ENCODE assay signal across 8 mouse cellular contexts in genomic region chr2:32084872-32085199, GRCm38 (mm10). TPM values are rescaled to one million over a fixed set of nuclear protein-coding genes. Genes with fewer than 3 reads are reported as not detected.
A peak's percentile ranks its signal among the peaks of the same experiment; 100 is the strongest.
DNase-seq lines count a peak whose midpoint lies in the region; ATAC-seq and TF ChIP-seq lines count a peak whose summit lies in the region.

No protein-coding gene starts in this region.

- no peak for ATAC-seq in lung, embryonic 14.5 days (ENCODE audit: insufficient read depth)
- ATAC-seq in forebrain, embryonic 12.5 days (ENCODE audit: low FRiP score): peak; percentile 44
- ATAC-seq in limb, embryonic 14.5 days (ENCODE audit: low FRiP score, low read depth): no peak
- ATAC-seq in stomach, embryonic 14.5 days (ENCODE audit: insufficient number of reproducible peaks, insufficient read depth, low FRiP score, low read depth): no peak
- ATAC-seq in activated CD4-positive, CD25-positive, alpha-beta regulatory T cell, adult 4 months: no peak

- 24% methylated on average over 2 of the region's 2 CpGs for WGBS in lung, embryonic 14.5 days
- 14% methylated on average over 2 of the region's 2 CpGs for WGBS in forebrain, embryonic 12.5 days
- WGBS in limb, embryonic 14.5 days: 21% methylated on average over 2 of the region's 2 CpGs
- 20% methylated on average over 2 of the region's 2 CpGs for WGBS in stomach, embryonic 14.5 days

- H3K36me3 ChIP-seq in lung, embryonic 14.5 days (ENCODE audit: insufficient read depth): no peaks in the 10 kb centered on the region
- H3K36me3 ChIP-seq in forebrain, embryonic 12.5 days (replicated peaks): no peaks in the 10 kb centered on the region
- H3K36me3 ChIP-seq in limb, embryonic 14.5 days (ENCODE audit: control insufficient read depth, insufficient read depth, low read length): no peaks in the 10 kb centered on the region
- no peaks in the 10 kb centered on the region for H3K36me3 ChIP-seq in stomach, embryonic 14.5 days (ENCODE audit: control insufficient read depth, insufficient read depth, low read length)

- peak overlapping the region; percentile 99 for H3K4me2 ChIP-seq in lung, embryonic 14.5 days
- peak overlapping the region; percentile 98 for H3K4me2 ChIP-seq in forebrain, embryonic 12.5 days
- H3K4me2 ChIP-seq in limb, embryonic 14.5 days (replicated peaks; ENCODE audit: low read depth, low read length, severe bottlenecking): peak overlapping the region; percentile 100
- H3K4me2 ChIP-seq in stomach, embryonic 14.5 days (replicated peaks; ENCODE audit: low read depth, low read length): peak overlapping the region; percentile 100

- peaks cover 58% of the 10 kb centered on the region for H3K27me3 ChIP-seq in lung, embryonic 14.5 days (ENCODE audit: insufficient read depth, low read length)
- peaks cover 92% of the 10 kb centered on the region for H3K27me3 ChIP-seq in forebrain, embryonic 12.5 days
- H3K27me3 ChIP-seq in limb, embryonic 14.5 days (ENCODE audit: control insufficient read depth, insufficient read depth, low read length): peaks cover 47% of the 10 kb centered on the region
- peaks cover 23% of the 10 kb centered on the region for H3K27me3 ChIP-seq in stomach, embryonic 14.5 days (ENCODE audit: control insufficient read depth, insufficient read depth, low read length)

- DNase-seq in lung, embryonic 14.5 days: no peak
- DNase-seq in lung, adult 18-20 months: no peak
- no peak for DNase-seq in limb, embryonic 14.5 days (ENCODE audit: low spot score)
- DNase-seq in urinary bladder, postnatal 36 days (ENCODE audit: low spot score in 2 of 2): no peak
- DNase-seq in kidney, postnatal 14 days: no peak

- peak overlapping the region; percentile 24; the same call in 1 of the 2 replicates for H3K27ac ChIP-seq in lung, embryonic 14.5 days (ENCODE audit: low read depth)
- H3K27ac ChIP-seq in forebrain, embryonic 12.5 days: no peak overlapping the region
- no peak overlapping the region for H3K27ac ChIP-seq in limb, embryonic 14.5 days (replicated peaks; ENCODE audit: low read depth, low read length)
- no peak overlapping the region for H3K27ac ChIP-seq in stomach, embryonic 14.5 days (ENCODE audit: low read length)

- H3K4me3 ChIP-seq in lung, embryonic 14.5 days (ENCODE audit: low read depth, low read length): peak overlapping the region; percentile 60
- H3K4me3 ChIP-seq in forebrain, embryonic 12.5 days (replicated peaks): peak overlapping the region; percentile 63
- peak overlapping the region; percentile 64 for H3K4me3 ChIP-seq in limb, embryonic 14.5 days (replicated peaks; ENCODE audit: low read length)
- peak overlapping the region; percentile 63 for H3K4me3 ChIP-seq in stomach, embryonic 14.5 days (ENCODE audit: low read depth, low read length)

- H3K9ac ChIP-seq in lung, embryonic 14.5 days: no peak overlapping the region
- H3K9ac ChIP-seq in forebrain, embryonic 12.5 days: no peak overlapping the region
- H3K9ac ChIP-seq in limb, embryonic 14.5 days (ENCODE audit: low read depth, low read length, severe bottlenecking): 0 out of 2 replicates have a peak overlapping the region, but pooled peaks have one; percentile 54
- H3K9ac ChIP-seq in stomach, embryonic 14.5 days (replicated peaks; ENCODE audit: low read depth, low read length): no peak overlapping the region

- no peak for TF ChIP-seq CTCF in lung, embryonic 14.5 days (IDR thresholded peaks at IDR 0.05; ENCODE audit: low read depth)

- no peak for TF ChIP-seq POLR2A in limb, embryonic 14.5 days (IDR thresholded peaks at IDR 0.05; ENCODE audit: borderline replicate concordance, extremely low read depth, insufficient read depth, insufficient read length)

- no peaks in the 10 kb centered on the region for H3K9me3 ChIP-seq in lung, embryonic 14.5 days (ENCODE audit: low read depth, low read length)
- H3K9me3 ChIP-seq in forebrain, embryonic 12.5 days: no peaks in the 10 kb centered on the region
- H3K9me3 ChIP-seq in limb, embryonic 14.5 days (ENCODE audit: control insufficient read depth, low read length): no peaks in the 10 kb centered on the region
- no peaks in the 10 kb centered on the region for H3K9me3 ChIP-seq in stomach, embryonic 14.5 days (ENCODE audit: control insufficient read depth, low read depth, low read length)

- 0 out of 2 replicates have a peak, but pooled peaks cover 3% of the 10 kb centered on the region for H3K4me1 ChIP-seq in lung, embryonic 14.5 days (ENCODE audit: insufficient read depth)
- H3K4me1 ChIP-seq in forebrain, embryonic 12.5 days: peaks cover 23% of the 10 kb centered on the region
- peaks cover 16% of the 10 kb centered on the region for H3K4me1 ChIP-seq in limb, embryonic 14.5 days (ENCODE audit: control insufficient read depth, insufficient read depth, low read length)
- peaks cover 12% of the 10 kb centered on the region for H3K4me1 ChIP-seq in stomach, embryonic 14.5 days (ENCODE audit: control insufficient read depth, insufficient read depth, low read length)

RNA-seq across cellular contexts. Expression of gene Fam78a, which starts 0.2 kb away (rescaled TPM):
- 4.5 and 4.9 TPM in 2 replicates for polyA plus RNA-seq in lung, embryonic 14.5 days (2014; fragmentation: Nextera tagmentation; extraction: Ambion mirVana)
- polyA plus RNA-seq in forebrain, embryonic 12.5 days (2016; fragmentation: Nextera tagmentation; extraction: Ambion mirVana): 0.67 and 0.88 TPM in 2 replicates
- 6.4 and 6.6 TPM in 2 replicates for polyA plus RNA-seq in limb, embryonic 14.5 days (2012; rRNA removed)
- 5.1 and 5.9 TPM in 2 replicates for polyA plus RNA-seq in limb, embryonic 14.5 days (2014; fragmentation: Nextera tagmentation; extraction: Ambion mirVana)
- polyA plus RNA-seq in stomach, embryonic 14.5 days (2014; fragmentation: Nextera tagmentation; extraction: Ambion mirVana): 1.2 and 1.5 TPM in 2 replicates
- 10 to 100 TPM; 23.6 to 27.1 TPM for polyA plus RNA-seq in activated CD4-positive, CD25-positive, alpha-beta regulatory T cell, adult 4 months (2017; shearing (Covaris generic))

RNA-seq across cellular contexts. Expression of gene Plpp7, which starts 10.5 kb away (rescaled TPM):
- 2.5 and 3.9 TPM in 2 replicates for polyA plus RNA-seq in lung, embryonic 14.5 days (2014; fragmentation: Nextera tagmentation; extraction: Ambion mirVana)
- 7.0 and 7.2 TPM in 2 replicates for polyA plus RNA-seq in forebrain, embryonic 12.5 days (2016; fragmentation: Nextera tagmentation; extraction: Ambion mirVana)
- polyA plus RNA-seq in limb, embryonic 14.5 days (2012; rRNA removed): 11.7 and 15.1 TPM in 2 replicates
- 8.9 and 10.0 TPM in 2 replicates for polyA plus RNA-seq in limb, embryonic 14.5 days (2014; fragmentation: Nextera tagmentation; extraction: Ambion mirVana)
- 3.3 and 4.5 TPM in 2 replicates for polyA plus RNA-seq in stomach, embryonic 14.5 days (2014; fragmentation: Nextera tagmentation; extraction: Ambion mirVana)
- not detected for polyA plus RNA-seq in activated CD4-positive, CD25-positive, alpha-beta regulatory T cell, adult 4 months (2017; shearing (Covaris generic))
